Mouse (Mus musculus): ENCODE measurements around the gene Mthfsd.

- TF ChIP-seq CTCF (IDR thresholded peaks at IDR 0.05; ENCODE audit: low read depth, low read length) (no peak), POLR2A (IDR thresholded peaks at IDR 0.05; ENCODE audit: extremely low read depth, insufficient read depth, low read length) (no peak)
Observed at GRCm38 (mm10) chr8:121089631-121090380, 18.4 kb downstream of the Mthfsd start.

Data from liver, adult 2 months (tissue).